Mouse (Mus musculus) effector memory CD4-positive, alpha-beta T cell, adult 5 months (primary cell): Measurements from ENCODE around the gene Bicdl1. TPM values are rescaled to one million over a fixed set of nuclear protein-coding genes. Genes with fewer than 3 reads are reported as not detected.

ENCODE experiments used
- polyA plus RNA-seq: library from polyadenylated mRNA; unstranded; fragments of 100-300 nt; shearing (Covaris generic); gene quantifications from one replicate; pipeline ENCODE4 v1.2.1, GENCODE M21; 2017

Gene Bicdl1
- polyA plus RNA-seq = 75.7 TPM

GRCm38 (mm10) chr5:115731001-115731731, at the start of gene Bicdl1:
TSS of gene Bicdl1 (minus strand) at chr5:115731621.

GRCm38 (mm10) chr5:115631505-115632357, 99.7 kb downstream of the Bicdl1 start, which contains the start of gene Rab35:
TSS of gene Rab35 (plus strand) at chr5:115631908.

Other genes starting within 250 kb of the Bicdl1 start
- 17.6 TPM for gene Sirt4, start 246.9 kb downstream of the Bicdl1 start, polyA plus RNA-seq
- gene Pxn, start 224.9 kb downstream of the Bicdl1 start, polyA plus RNA-seq = 75.3 TPM
- gene Rplp0, start 172.2 kb downstream of the Bicdl1 start, polyA plus RNA-seq = 2,166 TPM
- 53.7 TPM for gene Gcn1l1, start 166.4 kb downstream of the Bicdl1 start, polyA plus RNA-seq
- 17.5 TPM for gene Rab35, start 99.7 kb downstream of the Bicdl1 start, polyA plus RNA-seq
- 3.2 TPM for gene Cit, start 113.7 kb upstream of the Bicdl1 start, polyA plus RNA-seq